Mouse (Mus musculus): Measurements from ENCODE around the gene AY074887.

Gene AY074887

DNA sequence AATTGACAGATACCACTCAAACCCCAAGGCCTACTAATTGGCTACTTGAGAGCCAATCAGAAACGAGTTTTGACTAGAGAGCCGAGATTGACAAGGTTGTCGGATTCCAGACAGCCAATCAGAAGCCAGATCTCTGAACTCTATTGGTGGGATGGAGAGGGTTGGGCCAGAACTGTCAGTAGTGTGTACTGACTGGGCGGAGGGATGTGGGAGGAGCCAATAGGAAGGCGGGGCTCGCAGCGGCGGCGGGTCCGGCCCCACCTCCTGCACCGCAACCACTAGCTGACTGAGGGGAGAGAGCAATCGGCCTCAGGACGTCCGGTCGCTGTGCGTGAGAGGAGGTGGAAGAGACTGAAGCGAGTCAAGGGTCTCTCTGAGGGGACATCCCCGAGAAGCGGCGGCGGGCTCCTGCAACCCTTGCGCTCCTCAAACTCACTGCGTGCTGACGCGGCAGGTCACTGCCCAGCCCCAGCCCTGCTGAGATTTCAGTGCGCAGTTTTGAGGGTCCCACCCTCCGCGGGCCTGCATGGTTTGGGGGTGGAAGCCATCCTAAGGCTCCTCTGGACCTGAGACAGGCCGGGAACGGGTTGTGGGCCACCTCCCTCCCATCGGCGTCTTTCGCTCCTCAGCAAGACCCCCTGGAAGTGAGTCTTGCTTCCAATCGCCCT lies 33.7 kb downstream of the AY074887 start, which contains the start of gene Hykk:
Gene Hykk (plus strand): TSS at position 274 of the 668 bp plus-strand sequence.
- peak; percentile 99 for DNase-seq (ENCODE audit: low read depth, low spot score)

DNA sequence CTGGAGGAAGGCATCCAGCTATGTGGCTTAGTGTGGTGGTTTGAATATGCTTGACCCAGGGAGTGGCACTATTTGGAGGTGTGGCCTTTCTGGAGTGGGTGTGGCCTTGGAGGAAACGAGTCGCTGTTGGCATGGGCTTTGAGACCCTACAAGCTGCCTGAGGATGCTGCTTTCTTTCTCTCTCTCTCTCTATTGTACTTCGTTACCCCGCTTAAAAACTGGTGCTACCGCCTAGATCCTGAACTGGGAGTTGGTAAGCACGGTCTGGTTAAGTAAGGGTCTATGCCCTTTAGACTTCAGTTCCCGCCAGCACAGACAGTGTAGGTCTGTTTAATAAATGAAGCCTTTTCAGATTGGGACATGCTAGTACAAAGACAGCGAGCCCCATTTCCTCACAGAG lies 34.4 kb downstream of the AY074887 start:
- DNase-seq (ENCODE audit: low read depth, low spot score), result peak; percentile 38

DNA sequence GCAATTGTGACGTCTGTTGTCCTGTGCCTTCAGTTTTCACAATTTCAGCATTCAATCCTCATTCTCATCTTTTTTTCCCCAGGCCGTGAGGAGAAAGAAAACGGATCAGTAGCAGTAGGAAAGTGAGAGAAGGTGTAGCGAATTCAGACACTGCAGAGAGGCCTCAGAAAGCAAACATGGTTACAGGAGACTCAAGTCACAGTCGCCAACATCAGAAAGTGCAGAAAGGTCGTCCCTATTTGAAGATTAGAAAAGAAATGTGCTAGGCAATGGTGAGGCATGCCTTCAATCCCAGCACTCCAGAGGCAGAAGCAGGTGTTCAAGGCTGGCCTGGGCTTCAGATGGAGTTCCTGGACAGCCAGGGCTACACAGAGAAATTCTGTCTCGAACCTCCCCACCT lies 35.2 kb downstream of the AY074887 start:
- DNase-seq (ENCODE audit: low read depth, low spot score), result no peak

DNA sequence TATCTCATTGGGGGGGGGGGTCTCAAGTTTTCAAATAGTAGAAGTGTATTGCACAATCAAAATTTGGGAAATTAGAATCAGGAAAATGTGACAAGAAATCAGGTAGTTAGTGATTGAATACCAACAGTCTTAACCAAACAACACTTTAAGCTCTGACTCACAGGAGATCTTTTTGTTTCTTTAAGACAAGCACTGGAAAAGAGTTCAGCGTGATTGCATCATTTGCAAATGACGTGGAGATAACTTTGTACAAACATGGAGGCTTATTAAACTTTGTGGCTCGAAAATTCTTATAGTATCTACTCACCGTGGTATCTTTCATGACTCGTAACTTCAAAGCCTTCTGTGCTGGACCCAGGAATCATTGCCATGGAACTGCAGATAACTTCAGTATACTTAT lies 41.4 kb downstream of the AY074887 start:
- DNase-seq (ENCODE audit: low read depth, low spot score), result no peak

Measured in ZHBTc4 (cell line).